Mouse (Mus musculus): ENCODE results near the gene Scarb1. TPM values are rescaled to one million over a fixed set of nuclear protein-coding genes. Genes with fewer than 3 reads are reported as not detected.

Scarb1 gene
- total RNA-seq, 2 experiments from 2014 or later = 2,973 to 3,724 TPM

GRCm38 (mm10) chr5:125368568-125368967 is 27.7 kb upstream of the Scarb1 start:
- DNase-seq (ENCODE audit: low spot score in 2 of 2) = peak; percentile 52 to 62

- DNase-seq (ENCODE audit: low spot score in 2 of 2) = no peak
Observed at GRCm38 (mm10) chr5:125368156-125368555, 27.3 kb upstream of the Scarb1 start.

- no peak for DNase-seq (ENCODE audit: low spot score in 2 of 2)
Observed at GRCm38 (mm10) chr5:125364851-125365429, 24.0 kb upstream of the Scarb1 start.

GRCm38 (mm10) chr5:125363894-125364293 is 23.0 kb upstream of the Scarb1 start:
- no peak for DNase-seq (ENCODE audit: low spot score in 2 of 2)

GRCm38 (mm10) chr5:125360981-125361510 is 20.2 kb upstream of the Scarb1 start:
- DNase-seq (ENCODE audit: low spot score in 2 of 2) = no peak

GRCm38 (mm10) chr5:125360566-125360965 is 19.7 kb upstream of the Scarb1 start:
- no peak for DNase-seq (ENCODE audit: low spot score in 2 of 2)

GRCm38 (mm10) chr5:125358270-125358608 is 17.3 kb upstream of the Scarb1 start:
- no peak for DNase-seq (ENCODE audit: low spot score in 2 of 2)

- DNase-seq (ENCODE audit: low spot score in 2 of 2) = no peak
Observed at GRCm38 (mm10) chr5:125357543-125358269, 16.8 kb upstream of the Scarb1 start.

- no peak for DNase-seq (ENCODE audit: low spot score in 2 of 2)
Observed at GRCm38 (mm10) chr5:125355650-125356049, 14.8 kb upstream of the Scarb1 start.

- no peak for DNase-seq (ENCODE audit: low spot score in 2 of 2)
Observed at GRCm38 (mm10) chr5:125354885-125355492, 14.1 kb upstream of the Scarb1 start.

GRCm38 (mm10) chr5:125352781-125353294 is 11.9 kb upstream of the Scarb1 start:
- DNase-seq (ENCODE audit: low spot score in 2 of 2) = no peak

GRCm38 (mm10) chr5:125351939-125352338 is 11.0 kb upstream of the Scarb1 start:
- DNase-seq (ENCODE audit: low spot score in 2 of 2) = no peak

GRCm38 (mm10) chr5:125351057-125351456 is 10.2 kb upstream of the Scarb1 start:
- DNase-seq (ENCODE audit: low spot score in 2 of 2) = no peak

- no peak for DNase-seq (ENCODE audit: low spot score in 2 of 2)
Observed at GRCm38 (mm10) chr5:125349391-125349790, 8.5 kb upstream of the Scarb1 start.

GRCm38 (mm10) chr5:125348487-125348886 is 7.6 kb upstream of the Scarb1 start:
- DNase-seq (ENCODE audit: low spot score in 2 of 2) = peak; percentile 85 to 87

- no peak for DNase-seq (ENCODE audit: low spot score in 2 of 2)
Observed at GRCm38 (mm10) chr5:125348067-125348466, 7.2 kb upstream of the Scarb1 start.

GRCm38 (mm10) chr5:125344296-125344695 is 3.4 kb upstream of the Scarb1 start:
- peak in 1 of 2 experiments; percentile 64 for DNase-seq (ENCODE audit: low spot score in 2 of 2)

GRCm38 (mm10) chr5:125341459-125342090 is 681 bp upstream of the Scarb1 start:
- DNase-seq (ENCODE audit: low spot score in 2 of 2) = no peak

- DNase-seq (ENCODE audit: low spot score in 2 of 2) = no peak
Observed at GRCm38 (mm10) chr5:125339851-125340531, 903 bp downstream of the Scarb1 start.

GRCm38 (mm10) chr5:125339108-125339751 is 1.7 kb downstream of the Scarb1 start:
- peak in 1 of 2 experiments; percentile 45 for DNase-seq (ENCODE audit: low spot score in 2 of 2)
